Mouse (Mus musculus) bone marrow, adult 2 months (tissue): ENCODE results near the gene Tnfsf13b. TPM values are rescaled to one million over a fixed set of nuclear protein-coding genes. Genes with fewer than 3 reads are reported as not detected.

Experiments used
- H3K27ac ChIP-seq: fragments of 200-500 bp; 2 replicates; pipeline ENCODE4 v1.5.1; 2012; ENCODE audit warnings: low read depth, mild to moderate bottlenecking, control low read depth, inconsistent platforms, low read length; ENCODE audit not compliant: control insufficient read depth, poor library complexity, insufficient read depth
- H3K4me1 ChIP-seq: fragments of 200-500 bp; 2 replicates; pipeline ENCODE4 v1.6.1; 2011; ENCODE audit warnings: low read length; ENCODE audit not compliant: control insufficient read depth, insufficient read depth
- H3K4me3 ChIP-seq: fragments of 200-500 bp; replicated peaks from 2 replicates; pipeline ENCODE3; 2011; ENCODE audit warnings: mild to moderate bottlenecking, low read depth, low read length, control low read depth; ENCODE audit not compliant: control insufficient read depth
- CTCF ChIP-seq: fragments of 200-500 bp; IDR thresholded peaks from 2 replicates; pipeline ENCODE4 v1.5.1; 2011; ENCODE audit warnings: low read length, control low read depth; ENCODE audit not compliant: control insufficient read depth, insufficient read depth
- POLR2A ChIP-seq: fragments of 200-500 bp; IDR thresholded peaks from 2 replicates; pipeline ENCODE4 v1.6.1; 2011; ENCODE audit warnings: low read depth, mild to moderate bottlenecking, control low read depth, low read length, borderline replicate concordance; ENCODE audit not compliant: control insufficient read depth
- WGBS: fragments of 180-500 bp; shearing (Covaris S2); methylation state at CpG from one replicate; pipeline ENCODE4 v1.1.7; 2018; 5-methylcytosine and 5-hydroxymethylcytosine counted together
- polyA plus RNA-seq: library from polyadenylated mRNA; stranded (reverse); fragments of >200 nt; gene quantifications from 2 replicates; pipeline ENCODE4 v1.2.4, GENCODE M21; 2011; ENCODE audit warnings: low replicate concordance; ENCODE audit not compliant: missing spikeins, insufficient read depth, insufficient read length

Tnfsf13b gene
- polyA plus RNA-seq, 1 experiment = 21.4 TPM

GRCm38 (mm10) chr8:10066906-10067305 lies 60.6 kb downstream of the Tnfsf13b start:
- no peak for TF ChIP-seq POLR2A
- TF ChIP-seq CTCF = no peak
- Histone ChIP-seq H3K4me1 (no peaks in the 10 kb centered on the region), H3K4me3 (no peak overlapping the region), H3K27ac (no peak overlapping the region)
- 77% methylated on average over 11 of the region's 11 CpGs for WGBS

- no peak overlapping the region for H3K27ac ChIP-seq
- TF ChIP-seq POLR2A (no peak), CTCF (no peak)
- H3K4me3 ChIP-seq = no peak overlapping the region
- no peaks in the 10 kb centered on the region for H3K4me1 ChIP-seq
- WGBS = 78% methylated on average over 7 of the region's 7 CpGs
Observed at GRCm38 (mm10) chr8:10067775-10068174, 61.5 kb downstream of the Tnfsf13b start.

GRCm38 (mm10) chr8:10072347-10072746 lies 66.1 kb downstream of the Tnfsf13b start:
- TF ChIP-seq CTCF = no peak
- TF ChIP-seq POLR2A = no peak
- 85% methylated on average over 2 of the region's 2 CpGs for WGBS
- Histone ChIP-seq H3K27ac (no peak overlapping the region), H3K4me1 (no peaks in the 10 kb centered on the region), H3K4me3 (no peak overlapping the region)

Other genes with a start within 250 kb of the Tnfsf13b start
- gene Fam155a, start 235.3 kb upstream of the Tnfsf13b start, polyA plus RNA-seq = not detected in 2 replicates
- not detected in 2 replicates for gene Gm10217, start 142.2 kb upstream of the Tnfsf13b start, polyA plus RNA-seq
- gene Lig4, start 28.8 kb upstream of the Tnfsf13b start, polyA plus RNA-seq = 1.5 and 3.6 TPM in 2 replicates
- gene Abhd13, start 28.8 kb upstream of the Tnfsf13b start, polyA plus RNA-seq = 2.8 and 4.1 TPM in 2 replicates
- not detected in 2 replicates for gene Myo16, start 147.4 kb downstream of the Tnfsf13b start, polyA plus RNA-seq